Mouse (Mus musculus) urinary bladder, adult 18-20 months (tissue): Measurements from ENCODE around the gene Gm11733.

Experiments used
- DNase-seq, 2 experiments: peaks; one replicate each; pipeline ENCODE4 v3.0.0; 2022; ENCODE audit warnings: low spot score in 2 of 2, mixed read lengths in 2 of 2

Gm11733 gene

GRCm38 (mm10) chr11:117478271-117479006 lies 5.7 kb upstream of the Gm11733 start:
- no peak for DNase-seq

GRCm38 (mm10) chr11:117479007-117479719 lies 5.0 kb upstream of the Gm11733 start:
- peak in 1 of 2 experiments; percentile 18 for DNase-seq

GRCm38 (mm10) chr11:117479746-117480145 lies 4.4 kb upstream of the Gm11733 start:
- no peak for DNase-seq

- DNase-seq, result no peak
Measured at GRCm38 (mm10) chr11:117482300-117482676, 1.9 kb upstream of the Gm11733 start.

- DNase-seq, result peak; percentile 67 to 69
Measured at GRCm38 (mm10) chr11:117482677-117483511, 1.3 kb upstream of the Gm11733 start.

- no peak for DNase-seq
Measured at GRCm38 (mm10) chr11:117491408-117492208, 7.4 kb downstream of the Gm11733 start.

GRCm38 (mm10) chr11:117492209-117492505 lies 8.0 kb downstream of the Gm11733 start:
- no peak for DNase-seq

GRCm38 (mm10) chr11:117496812-117497211 lies 12.6 kb downstream of the Gm11733 start:
- DNase-seq, result no peak

GRCm38 (mm10) chr11:117497256-117498136 lies 13.3 kb downstream of the Gm11733 start:
- peak in 1 of 2 experiments; percentile 10 for DNase-seq

GRCm38 (mm10) chr11:117498137-117498511 lies 14.0 kb downstream of the Gm11733 start:
- DNase-seq, result no peak

GRCm38 (mm10) chr11:117508972-117509371 lies 24.8 kb downstream of the Gm11733 start:
- no peak for DNase-seq

- DNase-seq, result no peak
Measured at GRCm38 (mm10) chr11:117515718-117516421, 31.7 kb downstream of the Gm11733 start.

GRCm38 (mm10) chr11:117516422-117516796 lies 32.2 kb downstream of the Gm11733 start:
- no peak for DNase-seq

- DNase-seq, result no peak
Measured at GRCm38 (mm10) chr11:117521906-117522780, 38.0 kb downstream of the Gm11733 start.

GRCm38 (mm10) chr11:117522879-117523519 lies 38.8 kb downstream of the Gm11733 start:
- peak in 1 of 2 experiments; percentile 10 for DNase-seq

GRCm38 (mm10) chr11:117525606-117526349 lies 41.6 kb downstream of the Gm11733 start:
- DNase-seq, result no peak

- DNase-seq, result no peak
Measured at GRCm38 (mm10) chr11:117532374-117532773, 48.2 kb downstream of the Gm11733 start.

GRCm38 (mm10) chr11:117534912-117535311 lies 50.7 kb downstream of the Gm11733 start:
- DNase-seq, result no peak
